Mouse (Mus musculus): ENCODE data around the gene Susd3. TPM values are rescaled to one million over a fixed set of nuclear protein-coding genes. Genes with fewer than 3 reads are reported as not detected.
A peak's percentile ranks its signal among the peaks of the same experiment; 100 is the strongest.

Susd3 gene
- polyA plus RNA-seq, 1 experiment from 2014 or later = 2.5 TPM

- Histone ChIP-seq H3K4me2 (ENCODE audit: low read depth, low read length) (peak overlapping the region; percentile 49), H3K9ac (replicated peaks) (no peak overlapping the region; the same call in 1 of the 2 replicates), H3K27ac (ENCODE audit: low read depth) (peak overlapping the region; percentile 95), H3K9me3 (ENCODE audit: low read length) (no peaks in the 10 kb centered on the region), H3K27me3 (ENCODE audit: insufficient read depth, low read length) (peaks cover 12% of the 10 kb centered on the region), H3K36me3 (replicated peaks; ENCODE audit: insufficient read depth, low read length) (no peaks in the 10 kb centered on the region), H3K4me3 (ENCODE audit: low read depth, low read length) (no peak overlapping the region), H3K4me1 (ENCODE audit: insufficient read depth) (peaks cover 25% of the 10 kb centered on the region)
- peak; percentile 22 for TF ChIP-seq CTCF (IDR thresholded peaks at IDR 0.05; ENCODE audit: low read depth)
- peak; percentile 42; the same call in 1 of the 2 replicates for TF ChIP-seq EP300 (IDR thresholded peaks at IDR 0.05; ENCODE audit: low read depth)
- DNase-seq = peak; percentile 79
- peak; percentile 78 for ATAC-seq
- 27% methylated on average over 9 of the region's 9 CpGs for WGBS (ENCODE audit: insufficient replicate concordance)
Measured at GRCm38 (mm10) chr13:49242321-49243065, 6.0 kb downstream of the Susd3 start.

GRCm38 (mm10) chr13:49238737-49239136, 9.8 kb downstream of the Susd3 start:
- no peaks in the 10 kb centered on the region for H3K9me3 ChIP-seq (ENCODE audit: low read length)
- ATAC-seq (no peak), DNase-seq (no peak)
- H3K36me3 ChIP-seq (replicated peaks; ENCODE audit: insufficient read depth, low read length) = no peaks in the 10 kb centered on the region
- no peak overlapping the region for H3K4me3 ChIP-seq (ENCODE audit: low read depth, low read length)
- no peak overlapping the region for H3K4me2 ChIP-seq (ENCODE audit: low read depth, low read length)
- H3K4me1 ChIP-seq (ENCODE audit: insufficient read depth) = peaks cover 24% of the 10 kb centered on the region
- no peak overlapping the region for H3K9ac ChIP-seq (replicated peaks)
- no peak overlapping the region for H3K27ac ChIP-seq (ENCODE audit: low read depth)
- H3K27me3 ChIP-seq (ENCODE audit: insufficient read depth, low read length) = no peaks in the 10 kb centered on the region
- TF ChIP-seq CTCF (IDR thresholded peaks at IDR 0.05; ENCODE audit: low read depth) (no peak), EP300 (IDR thresholded peaks at IDR 0.05; ENCODE audit: low read depth) (no peak)
- 87% methylated on average over 8 of the region's 8 CpGs for WGBS (ENCODE audit: insufficient replicate concordance)

- no peak for ATAC-seq
- H3K9me3 ChIP-seq (ENCODE audit: low read length) = no peaks in the 10 kb centered on the region
- H3K27me3 ChIP-seq (ENCODE audit: insufficient read depth, low read length) = no peaks in the 10 kb centered on the region
- no peak overlapping the region for H3K9ac ChIP-seq (replicated peaks)
- no peak overlapping the region for H3K4me3 ChIP-seq (ENCODE audit: low read depth, low read length)
- TF ChIP-seq EP300 (IDR thresholded peaks at IDR 0.05; ENCODE audit: low read depth) (no peak), CTCF (IDR thresholded peaks at IDR 0.05; ENCODE audit: low read depth) (no peak)
- H3K27ac ChIP-seq (ENCODE audit: low read depth) = no peak overlapping the region
- H3K4me2 ChIP-seq (ENCODE audit: low read depth, low read length) = no peak overlapping the region
- H3K4me1 ChIP-seq (ENCODE audit: insufficient read depth) = peaks cover 16% of the 10 kb centered on the region
- 90% methylated on average over 8 of the region's 8 CpGs for WGBS (ENCODE audit: insufficient replicate concordance)
- no peaks in the 10 kb centered on the region for H3K36me3 ChIP-seq (replicated peaks; ENCODE audit: insufficient read depth, low read length)
- DNase-seq = no peak
Measured at GRCm38 (mm10) chr13:49237617-49238016, 10.9 kb downstream of the Susd3 start.

- no peak overlapping the region for H3K4me2 ChIP-seq (ENCODE audit: low read depth, low read length)
- ATAC-seq (no peak), DNase-seq (no peak)
- H3K4me1 ChIP-seq (ENCODE audit: insufficient read depth) = peaks cover 3% of the 10 kb centered on the region; the same call in 1 of the 2 replicates
- H3K9me3 ChIP-seq (ENCODE audit: low read length) = no peaks in the 10 kb centered on the region
- H3K36me3 ChIP-seq (replicated peaks; ENCODE audit: insufficient read depth, low read length) = no peaks in the 10 kb centered on the region
- TF ChIP-seq CTCF (IDR thresholded peaks at IDR 0.05; ENCODE audit: low read depth) = peak; percentile 29; the same call in 1 of the 2 replicates
- no peak for TF ChIP-seq EP300 (IDR thresholded peaks at IDR 0.05; ENCODE audit: low read depth)
- no peak overlapping the region for H3K9ac ChIP-seq (replicated peaks)
- no peak overlapping the region for H3K4me3 ChIP-seq (ENCODE audit: low read depth, low read length)
- no peaks in the 10 kb centered on the region for H3K27me3 ChIP-seq (ENCODE audit: insufficient read depth, low read length)
- WGBS (ENCODE audit: insufficient replicate concordance) = 91% methylated on average over 4 of the region's 4 CpGs
- no peak overlapping the region for H3K27ac ChIP-seq (ENCODE audit: low read depth)
Measured at GRCm38 (mm10) chr13:49234711-49235110, 13.8 kb downstream of the Susd3 start.

- Histone ChIP-seq H3K4me3 (ENCODE audit: low read depth, low read length) (no peak overlapping the region), H3K27me3 (ENCODE audit: insufficient read depth, low read length) (no peaks in the 10 kb centered on the region), H3K36me3 (replicated peaks; ENCODE audit: insufficient read depth, low read length) (no peaks in the 10 kb centered on the region), H3K4me2 (ENCODE audit: low read depth, low read length) (no peak overlapping the region), H3K9me3 (ENCODE audit: low read length) (no peaks in the 10 kb centered on the region), H3K4me1 (ENCODE audit: insufficient read depth) (peaks cover 3% of the 10 kb centered on the region; the same call in 1 of the 2 replicates), H3K9ac (replicated peaks) (no peak overlapping the region), H3K27ac (ENCODE audit: low read depth) (no peak overlapping the region)
- ATAC-seq = no peak
- TF ChIP-seq CTCF (IDR thresholded peaks at IDR 0.05; ENCODE audit: low read depth) = no peak
- TF ChIP-seq EP300 (IDR thresholded peaks at IDR 0.05; ENCODE audit: low read depth) = no peak
- 86% methylated on average over 8 of the region's 8 CpGs for WGBS (ENCODE audit: insufficient replicate concordance)
- DNase-seq = no peak
Measured at GRCm38 (mm10) chr13:49233792-49234572, 14.5 kb downstream of the Susd3 start.

GRCm38 (mm10) chr13:49225633-49226032, 22.9 kb downstream of the Susd3 start:
- Histone ChIP-seq H3K36me3 (replicated peaks; ENCODE audit: insufficient read depth, low read length) (no peaks in the 10 kb centered on the region), H3K27me3 (ENCODE audit: insufficient read depth, low read length) (no peaks in the 10 kb centered on the region), H3K9me3 (ENCODE audit: low read length) (no peaks in the 10 kb centered on the region), H3K4me3 (ENCODE audit: low read depth, low read length) (no peak overlapping the region), H3K27ac (ENCODE audit: low read depth) (no peak overlapping the region), H3K4me1 (ENCODE audit: insufficient read depth) (no peaks in the 10 kb centered on the region), H3K4me2 (ENCODE audit: low read depth, low read length) (no peak overlapping the region), H3K9ac (replicated peaks) (no peak overlapping the region)
- 62% methylated on average over 4 of the region's 4 CpGs for WGBS (ENCODE audit: insufficient replicate concordance)
- TF ChIP-seq EP300 (IDR thresholded peaks at IDR 0.05; ENCODE audit: low read depth) (no peak), CTCF (IDR thresholded peaks at IDR 0.05; ENCODE audit: low read depth) (no peak)
- no peak for DNase-seq
- no peak for ATAC-seq

All from liver, postnatal 0 days (tissue).